Mouse (Mus musculus) left cerebral cortex, postnatal 25 days (tissue): ENCODE measurements around the gene Grin3b. TPM values are rescaled to one million over a fixed set of nuclear protein-coding genes. Genes with fewer than 3 reads are reported as not detected.

Experiments used
- DNase-seq, 2 experiments: peaks; one replicate each; pipeline ENCODE4 v3.0.0; 2022; ENCODE audit warnings: low spot score in 2 of 2, mixed read lengths in 1 of 2
- intact Hi-C: fragments of 180-260 bp; cut with DNase I; formaldehyde crosslinking; loops from one replicate; pipeline ENCODE4 v1.15.1; 2025
- total RNA-seq, 2 experiments: library from RNA; stranded (reverse); gene quantifications; 2 replicates each; pipeline ENCODE4 v1.2.3; 2021

The Grin3b gene
- total RNA-seq, 2 experiments from 2014 or later: 0.14 to 0.23 TPM

GRCm38 (mm10) chr10:80024229-80025043 lies 53.9 kb downstream of the Grin3b start:
- no peak for DNase-seq
- intact Hi-C loops: no loop called here

- intact Hi-C loops: no loop called here
Measured at GRCm38 (mm10) chr10:80025044-80025347, 54.5 kb downstream of the Grin3b start.

GRCm38 (mm10) chr10:80025463-80025862 lies 54.9 kb downstream of the Grin3b start:
- no peak for DNase-seq
- intact Hi-C loops: no loop called here

More at GRCm38 (mm10) chr10:80025044-80025347, 54.5 kb downstream of the Grin3b start:
- no peak for DNase-seq

GRCm38 (mm10) chr10:80025889-80026288 lies 55.4 kb downstream of the Grin3b start:
- no peak for DNase-seq
- intact Hi-C loops: no loop called here

Other genes starting within 250 kb of the Grin3b start
- gene Polrmt, start 224.1 kb upstream of the Grin3b start, total RNA-seq: 10 to 100 TPM; 42.1 to 45.7 TPM
- 1 to 10 TPM; 2.8 to 4.0 TPM for gene Fgf22, start 215.6 kb upstream of the Grin3b start, total RNA-seq
- 10 to 100 TPM; 90.9 to 96.0 TPM for gene Rnf126, start 203.8 kb upstream of the Grin3b start, total RNA-seq
- 1 to 10 TPM; 2.2 to 2.4 TPM for gene Fstl3, start 193.4 kb upstream of the Grin3b start, total RNA-seq
- 1 to 10 TPM in 1 of 2 experiments, under 1 TPM in 1; 0.62 to 1.1 TPM for gene Prss57, start 179.8 kb upstream of the Grin3b start, total RNA-seq
- gene Palm, start 177.1 kb upstream of the Grin3b start, total RNA-seq: 100 to 1,000 TPM; 318 to 348 TPM
- gene Misp, start 149.7 kb upstream of the Grin3b start, total RNA-seq: 1 to 10 TPM in 1 of 2 experiments, under 1 TPM in 1; 0.62 to 1.7 TPM
- gene Ptbp1, start 116.3 kb upstream of the Grin3b start, total RNA-seq: 10 to 100 TPM; 48.5 to 52.3 TPM
- gene Prtn3, start 96.2 kb upstream of the Grin3b start, total RNA-seq: 1 to 10 TPM; 1.4 to 2.4 TPM
- 10 to 100 TPM; 51.1 to 53.3 TPM for gene Plppr3, start 96.1 kb upstream of the Grin3b start, total RNA-seq
- gene Elane, start 84.5 kb upstream of the Grin3b start, total RNA-seq: not detected
- not detected for gene Cfd, start 79.9 kb upstream of the Grin3b start, total RNA-seq
- gene Med16, start 61.8 kb upstream of the Grin3b start, total RNA-seq: 10 to 100 TPM; 57.5 to 59.8 TPM
- gene Gm26602, start 59.9 kb upstream of the Grin3b start, total RNA-seq: not detected
- 1 to 10 TPM; 7.1 to 7.8 TPM for gene Kiss1r, start 53.7 kb upstream of the Grin3b start, total RNA-seq
- 100 to 1,000 TPM; 366 to 394 TPM for gene R3hdm4, start 49.5 kb upstream of the Grin3b start, total RNA-seq
- 1 to 10 TPM; 5.4 to 8.6 TPM for gene Arid3a, start 43.7 kb upstream of the Grin3b start, total RNA-seq
- gene Wdr18, start 10.6 kb upstream of the Grin3b start, total RNA-seq: 10 to 100 TPM; 41.1 to 49.9 TPM
- 100 to 1,000 TPM; 123 to 124 TPM for gene Tmem259, start 13.6 kb downstream of the Grin3b start, total RNA-seq
- 1 to 10 TPM; 6.0 to 8.2 TPM for gene Cnn2, start 17.9 kb downstream of the Grin3b start, total RNA-seq
- 10 to 100 TPM; 10.9 to 12.3 TPM for gene Abca7, start 25.8 kb downstream of the Grin3b start, total RNA-seq
- gene Arhgap45, start 45.9 kb downstream of the Grin3b start, total RNA-seq: 1 to 10 TPM; 3.6 to 4.0 TPM
- gene Polr2e, start 69.1 kb downstream of the Grin3b start, total RNA-seq: 10 to 100 TPM; 71.3 to 74.8 TPM
- 100 to 1,000 TPM; 504 to 528 TPM for gene Gpx4, start 76.5 kb downstream of the Grin3b start, total RNA-seq
- 10 to 100 TPM; 17.8 to 17.9 TPM for gene Sbno2, start 134.9 kb downstream of the Grin3b start, total RNA-seq
- gene Stk11, start 145.1 kb downstream of the Grin3b start, total RNA-seq: 10 to 100 TPM; 92.1 to 95.0 TPM
- gene Atp5d, start 167.9 kb downstream of the Grin3b start, total RNA-seq: 100 to 1,000 TPM; 372 to 381 TPM
- gene Cbarp, start 170.1 kb downstream of the Grin3b start, total RNA-seq: 100 to 1,000 TPM; 487 TPM
- gene Midn, start 177.6 kb downstream of the Grin3b start, total RNA-seq: 10 to 100 TPM; 74.3 to 98.7 TPM
- gene Cirbp, start 195.3 kb downstream of the Grin3b start, total RNA-seq: 10 to 100 TPM; 77.3 to 90.1 TPM
- 1 to 10 TPM; 6.7 to 7.6 TPM for gene 1600002K03Rik, start 202.2 kb downstream of the Grin3b start, total RNA-seq
- 1 to 10 TPM; 9.2 to 9.9 TPM for gene Efna2, start 208.8 kb downstream of the Grin3b start, total RNA-seq